Mouse (Mus musculus): Measurements from ENCODE around the gene Edem2.

Gene Edem2

GRCm38 (mm10) chr2:155687746-155688145 is 41.5 kb downstream of the Edem2 start:
- DNase-seq (ENCODE audit: low spot score): no peak

GRCm38 (mm10) chr2:155686572-155686971 is 42.7 kb downstream of the Edem2 start:
- DNase-seq (ENCODE audit: low spot score): no peak

- no peak for DNase-seq (ENCODE audit: low spot score)
Measured at GRCm38 (mm10) chr2:155683821-155684220, 45.5 kb downstream of the Edem2 start.

- no peak for DNase-seq (ENCODE audit: low spot score)
Measured at GRCm38 (mm10) chr2:155683137-155683536, 46.1 kb downstream of the Edem2 start.

- no peak for DNase-seq (ENCODE audit: low spot score)
Measured at GRCm38 (mm10) chr2:155681874-155682273, 47.4 kb downstream of the Edem2 start.

- DNase-seq (ENCODE audit: low spot score): no peak
Measured at GRCm38 (mm10) chr2:155681194-155681593, 48.1 kb downstream of the Edem2 start.

GRCm38 (mm10) chr2:155680591-155680990 is 48.7 kb downstream of the Edem2 start:
- no peak for DNase-seq (ENCODE audit: low spot score)

GRCm38 (mm10) chr2:155679586-155680110 is 49.6 kb downstream of the Edem2 start:
- no peak for DNase-seq (ENCODE audit: low spot score)

- DNase-seq (ENCODE audit: low spot score): no peak
Measured at GRCm38 (mm10) chr2:155675118-155675517, 54.2 kb downstream of the Edem2 start.

GRCm38 (mm10) chr2:155673546-155673945 is 55.7 kb downstream of the Edem2 start:
- DNase-seq (ENCODE audit: low spot score): peak; percentile 49

- no peak for DNase-seq (ENCODE audit: low spot score)
Measured at GRCm38 (mm10) chr2:155671236-155671635, 58.0 kb downstream of the Edem2 start.

GRCm38 (mm10) chr2:155668461-155668860 is 60.8 kb downstream of the Edem2 start:
- DNase-seq (ENCODE audit: low spot score): no peak

GRCm38 (mm10) chr2:155667881-155668280 is 61.4 kb downstream of the Edem2 start:
- DNase-seq (ENCODE audit: low spot score): no peak

- no peak for DNase-seq (ENCODE audit: low spot score)
Measured at GRCm38 (mm10) chr2:155663910-155664460, 65.3 kb downstream of the Edem2 start.

- DNase-seq (ENCODE audit: low spot score): peak; percentile 42
Measured at GRCm38 (mm10) chr2:155663097-155663496, 66.2 kb downstream of the Edem2 start.

GRCm38 (mm10) chr2:155662390-155662789 is 66.9 kb downstream of the Edem2 start:
- no peak for DNase-seq (ENCODE audit: low spot score)

- DNase-seq (ENCODE audit: low spot score): no peak
Measured at GRCm38 (mm10) chr2:155655759-155656372, 73.4 kb downstream of the Edem2 start.

GRCm38 (mm10) chr2:155652618-155653017 is 76.7 kb downstream of the Edem2 start:
- no peak for DNase-seq (ENCODE audit: low spot score)

Measured in ovary, postnatal 14 days (tissue).